Comparison of ENCODE assay signal across 8 mouse cellular contexts in genomic region chr5:53444030-53444429, GRCm38 (mm10). TPM values are rescaled to one million over a fixed set of nuclear protein-coding genes. Genes with fewer than 3 reads are reported as not detected.
A peak's percentile ranks its signal among the peaks of the same experiment; 100 is the strongest.
DNase-seq lines count a peak whose midpoint lies in the region; ATAC-seq and TF ChIP-seq lines count a peak whose summit lies in the region.

No protein-coding gene starts in this region.

- no peak for TF ChIP-seq CTCF in lung, adult 2 months (IDR thresholded peaks at IDR 0.05; ENCODE audit: insufficient read depth, low read length)

- WGBS in embryonic facial prominence, embryonic 14.5 days: 75% methylated on average over 5 of the region's 5 CpGs
- WGBS in embryonic facial prominence, embryonic 10.5 days: 90% methylated on average over 5 of the region's 5 CpGs
- 63% methylated on average over 5 of the region's 5 CpGs for WGBS in lung, adult 2 months
- 85% methylated on average over 5 of the region's 5 CpGs for WGBS in hindbrain, embryonic 16.5 days
- WGBS in midbrain, embryonic 16.5 days: 89% methylated on average over 5 of the region's 5 CpGs

- DNase-seq in embryonic facial prominence, embryonic 14.5 days (ENCODE audit: low spot score): peak; percentile 29
- DNase-seq in embryonic facial prominence, embryonic 10.5 days (ENCODE audit: low spot score): no peak
- peak; percentile 55 for DNase-seq in 3134 (ENCODE audit: extremely low read depth, insufficient read length, low spot score)
- peak; percentile 11 for DNase-seq in cerebellum, adult 9-11 months
- DNase-seq in lung, adult 2 months: peak; percentile 51
- no peak for DNase-seq in B cell, adult 2 months

- H3K27ac ChIP-seq in embryonic facial prominence, embryonic 14.5 days (replicated peaks; ENCODE audit: low read depth, low read length): no peak overlapping the region
- no peak overlapping the region for H3K27ac ChIP-seq in embryonic facial prominence, embryonic 10.5 days (replicated peaks)
- no peak overlapping the region for H3K27ac ChIP-seq in hindbrain, embryonic 16.5 days (ENCODE audit: low read depth, low read length)
- H3K27ac ChIP-seq in midbrain, embryonic 16.5 days (ENCODE audit: low read length): no peak overlapping the region

- H3K27me3 ChIP-seq in embryonic facial prominence, embryonic 14.5 days (replicated peaks; ENCODE audit: control insufficient read depth, insufficient read depth, low read length): no peaks in the 10 kb centered on the region
- no peaks in the 10 kb centered on the region for H3K27me3 ChIP-seq in embryonic facial prominence, embryonic 10.5 days (replicated peaks; ENCODE audit: low read depth, poor library complexity, severe bottlenecking)
- H3K27me3 ChIP-seq in hindbrain, embryonic 16.5 days (replicated peaks; ENCODE audit: control insufficient read depth, insufficient read depth, low read length): no peaks in the 10 kb centered on the region
- no peaks in the 10 kb centered on the region for H3K27me3 ChIP-seq in midbrain, embryonic 16.5 days (ENCODE audit: control insufficient read depth, insufficient read depth, low read depth, low read length)

- H3K4me1 ChIP-seq in embryonic facial prominence, embryonic 14.5 days (ENCODE audit: control insufficient read depth, insufficient read depth, low read length): no peaks in the 10 kb centered on the region
- no peaks in the 10 kb centered on the region for H3K4me1 ChIP-seq in embryonic facial prominence, embryonic 10.5 days
- H3K4me1 ChIP-seq in lung, adult 2 months (ENCODE audit: control insufficient read depth, insufficient read depth, low read length): no peaks in the 10 kb centered on the region
- H3K4me1 ChIP-seq in hindbrain, embryonic 16.5 days (ENCODE audit: control insufficient read depth, insufficient read depth, low read depth, low read length): no peaks in the 10 kb centered on the region
- no peaks in the 10 kb centered on the region for H3K4me1 ChIP-seq in midbrain, embryonic 16.5 days (ENCODE audit: control insufficient read depth, insufficient read depth, low read length)

- no peak overlapping the region for H3K9ac ChIP-seq in embryonic facial prominence, embryonic 14.5 days (ENCODE audit: low read depth, low read length)
- H3K9ac ChIP-seq in hindbrain, embryonic 16.5 days (ENCODE audit: low read depth, low read length): no peak overlapping the region
- H3K9ac ChIP-seq in midbrain, embryonic 16.5 days (ENCODE audit: low read depth, low read length): no peak overlapping the region

- H3K9me3 ChIP-seq in embryonic facial prominence, embryonic 14.5 days (ENCODE audit: control insufficient read depth, low read length): no peaks in the 10 kb centered on the region
- H3K9me3 ChIP-seq in embryonic facial prominence, embryonic 10.5 days: no peaks in the 10 kb centered on the region
- no peaks in the 10 kb centered on the region for H3K9me3 ChIP-seq in hindbrain, embryonic 16.5 days (ENCODE audit: control insufficient read depth, low read length)
- H3K9me3 ChIP-seq in midbrain, embryonic 16.5 days (replicated peaks; ENCODE audit: control insufficient read depth, low read length, poor library complexity, severe bottlenecking): no peaks in the 10 kb centered on the region

- no peak overlapping the region for H3K4me2 ChIP-seq in embryonic facial prominence, embryonic 14.5 days (ENCODE audit: low read depth, low read length)
- H3K4me2 ChIP-seq in hindbrain, embryonic 16.5 days (ENCODE audit: low read length): no peak overlapping the region
- H3K4me2 ChIP-seq in midbrain, embryonic 16.5 days (ENCODE audit: low read length): no peak overlapping the region

- no peak overlapping the region for H3K4me3 ChIP-seq in embryonic facial prominence, embryonic 14.5 days (ENCODE audit: low read depth, low read length)
- no peak overlapping the region for H3K4me3 ChIP-seq in embryonic facial prominence, embryonic 10.5 days
- H3K4me3 ChIP-seq in lung, adult 2 months (replicated peaks; ENCODE audit: extremely low read depth, low read depth, low read length): no peak overlapping the region
- H3K4me3 ChIP-seq in hindbrain, embryonic 16.5 days (ENCODE audit: low read length): no peak overlapping the region
- no peak overlapping the region for H3K4me3 ChIP-seq in midbrain, embryonic 16.5 days (ENCODE audit: low read depth, low read length)

- TF ChIP-seq POLR2A in lung, adult 2 months (IDR thresholded peaks at IDR 0.05; ENCODE audit: borderline replicate concordance, extremely low read depth, low read depth, low read length): no peak

- ATAC-seq in embryonic facial prominence, embryonic 14.5 days (ENCODE audit: low read depth): peak; percentile 41
- no peak for ATAC-seq in hindbrain, embryonic 16.5 days
- ATAC-seq in midbrain, embryonic 16.5 days: no peak

- H3K36me3 ChIP-seq in embryonic facial prominence, embryonic 14.5 days (ENCODE audit: control insufficient read depth, insufficient read depth, low read length): no peaks in the 10 kb centered on the region
- H3K36me3 ChIP-seq in embryonic facial prominence, embryonic 10.5 days (replicated peaks): no peaks in the 10 kb centered on the region
- no peaks in the 10 kb centered on the region for H3K36me3 ChIP-seq in hindbrain, embryonic 16.5 days (ENCODE audit: control insufficient read depth, insufficient read depth, low read length)
- no peaks in the 10 kb centered on the region for H3K36me3 ChIP-seq in midbrain, embryonic 16.5 days (ENCODE audit: control insufficient read depth, insufficient read depth, low read length)

RNA-seq across cellular contexts. Expression of gene Rbpj, which starts 21.9 kb away (rescaled TPM):
- polyA plus RNA-seq in embryonic facial prominence, embryonic 14.5 days (2014; fragmentation: Nextera tagmentation; extraction: Ambion mirVana): 48.1 and 49.4 TPM in 2 replicates
- polyA plus RNA-seq in embryonic facial prominence, embryonic 10.5 days (2016; fragmentation: Nextera tagmentation; extraction: Ambion mirVana): 43.5 and 44.9 TPM in 2 replicates
- 15.2 and 17.5 TPM in 2 replicates for polyA plus RNA-seq in lung, adult 2 months (2012; rRNA removed)
- polyA plus RNA-seq in hindbrain, embryonic 16.5 days (2015; fragmentation: Nextera tagmentation; extraction: Ambion mirVana): 19.8 and 29.2 TPM in 2 replicates
- polyA plus RNA-seq in midbrain, embryonic 16.5 days (2015; fragmentation: Nextera tagmentation; extraction: Ambion mirVana): 26.5 and 32.2 TPM in 2 replicates

Comparison
In these comparisons a context has a peak if more than half of its experiments do, and no peak if none do; other contexts are left out.
1. DNase-seq: peak in embryonic facial prominence, embryonic 14.5 days (single experiment), 3134 (single experiment), cerebellum, adult 9-11 months (single experiment) and lung, adult 2 months (single experiment); none in embryonic facial prominence, embryonic 10.5 days (single experiment) and B cell, adult 2 months (0 of 2).